Mouse (Mus musculus): ENCODE measurements around the gene Tcf15.

Tcf15 gene

DNA sequence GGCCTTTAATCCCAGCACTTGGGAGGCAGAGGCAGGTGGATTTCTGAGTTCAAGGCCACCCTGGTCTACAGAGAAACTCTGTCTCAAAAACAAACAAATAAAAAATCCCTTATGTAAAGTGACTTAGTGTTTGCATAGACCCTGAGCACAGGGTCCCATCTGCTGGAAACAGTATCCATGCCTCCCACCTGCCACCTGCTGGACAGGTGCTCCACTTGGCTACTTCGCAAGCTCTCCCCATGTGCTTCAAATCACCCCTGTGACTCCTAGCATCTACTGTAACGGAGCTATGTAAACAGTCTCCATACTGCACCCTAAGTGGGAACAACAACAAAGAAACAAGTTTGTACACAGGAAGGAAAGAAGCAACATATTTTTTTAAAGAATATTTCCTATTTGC, 14.8 kb upstream of the Tcf15 start:
- no peak for DNase-seq (ENCODE audit: low read depth)

DNA sequence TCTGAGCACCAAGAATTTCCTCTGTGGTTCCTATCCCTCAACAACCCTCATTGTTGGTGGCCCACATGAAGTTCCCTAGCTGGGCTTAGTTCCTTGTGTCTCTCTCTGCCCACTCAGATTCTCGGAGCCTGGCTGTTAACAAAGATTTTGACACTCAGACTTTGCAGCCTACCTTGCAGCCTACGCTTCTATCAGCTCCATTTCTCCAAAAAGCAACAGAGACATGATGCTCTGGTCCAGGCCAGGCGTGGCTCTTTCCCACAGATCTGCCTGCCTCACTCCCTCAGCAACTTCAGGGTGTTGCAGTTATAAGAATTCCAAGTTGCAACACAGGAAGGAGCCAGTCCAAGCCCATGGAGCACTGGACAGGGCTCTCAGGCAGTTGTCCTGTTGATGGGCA, 13.6 kb upstream of the Tcf15 start:
- DNase-seq (ENCODE audit: low read depth): no peak

DNA sequence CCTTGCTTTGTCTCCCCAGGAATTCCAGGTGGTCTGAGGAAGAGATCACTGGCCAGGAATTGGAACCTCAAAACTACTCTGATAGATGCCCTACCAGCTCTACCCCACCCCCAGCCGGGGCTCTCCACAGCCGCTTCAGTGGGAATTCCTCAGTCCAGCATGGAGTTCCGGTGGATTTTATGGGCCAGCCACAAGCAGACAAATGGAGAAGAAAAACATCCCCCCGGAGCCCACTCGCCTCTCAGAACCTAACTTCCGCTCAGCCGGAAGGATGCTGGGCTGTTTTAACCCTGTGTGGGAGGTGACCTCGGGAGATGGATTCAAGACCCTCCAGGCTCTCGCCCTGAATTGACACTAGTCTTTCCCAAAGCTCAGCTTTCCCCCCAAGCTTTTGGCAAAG, 11.3 kb upstream of the Tcf15 start:
- DNase-seq (ENCODE audit: low read depth): no peak

DNA sequence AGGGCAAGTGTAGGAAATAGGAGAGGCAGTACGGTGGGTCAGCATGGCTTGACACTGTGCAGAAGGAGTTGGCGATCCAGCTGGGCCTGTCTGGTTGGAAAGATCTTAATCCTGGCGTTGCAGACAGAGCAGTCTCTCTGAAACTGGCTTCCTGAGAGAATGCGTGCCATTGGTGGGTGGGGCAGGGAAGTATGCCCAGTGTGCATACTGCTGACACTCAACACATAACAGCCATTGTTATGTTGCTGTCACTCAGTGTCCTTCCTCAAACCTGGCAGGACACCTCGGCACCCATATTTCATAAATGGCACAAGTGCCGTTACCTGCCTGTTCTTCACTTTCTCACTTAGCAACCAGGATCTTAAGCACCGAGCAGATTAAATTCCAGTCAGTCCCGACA, 10.7 kb upstream of the Tcf15 start:
- DNase-seq (ENCODE audit: low read depth): no peak

DNA sequence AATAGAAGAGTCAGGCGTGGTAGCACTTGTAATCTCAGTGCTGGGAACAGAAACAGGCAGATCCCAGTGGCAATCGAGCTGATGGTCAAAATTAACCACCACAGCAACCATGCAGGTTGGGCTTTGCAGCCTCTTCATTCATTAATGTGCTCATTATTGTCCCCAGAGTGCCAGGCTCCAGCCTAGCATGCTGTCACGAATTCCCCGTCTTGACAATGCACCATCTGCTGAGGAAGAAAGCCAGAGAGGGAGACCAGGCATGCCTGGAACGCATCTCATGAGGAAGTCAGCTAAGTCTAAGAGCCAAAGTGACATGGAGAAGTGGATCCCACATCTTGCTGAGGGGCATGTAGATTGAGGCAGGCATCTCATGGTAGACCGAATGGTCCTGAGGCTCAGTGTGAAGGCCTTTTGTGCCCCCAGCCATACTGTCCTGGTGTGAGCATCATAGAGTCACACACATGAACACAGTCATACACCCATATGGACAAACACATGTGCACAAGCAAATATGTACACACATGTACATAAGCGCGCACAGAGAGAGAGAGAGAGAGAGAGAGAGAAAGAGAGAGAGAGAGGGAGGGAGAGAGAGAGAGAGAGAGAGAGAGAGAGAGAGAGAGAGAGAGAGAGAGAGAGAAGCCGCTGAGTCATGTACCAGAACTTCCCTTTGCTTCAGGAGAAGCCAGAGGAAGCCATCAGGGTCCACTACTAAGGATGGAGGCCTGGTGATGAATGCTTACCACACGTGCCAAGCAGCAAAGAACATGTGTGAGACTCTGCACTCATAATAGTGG, 4.0 kb upstream of the Tcf15 start:
- DNase-seq (ENCODE audit: low read depth): no peak

DNA sequence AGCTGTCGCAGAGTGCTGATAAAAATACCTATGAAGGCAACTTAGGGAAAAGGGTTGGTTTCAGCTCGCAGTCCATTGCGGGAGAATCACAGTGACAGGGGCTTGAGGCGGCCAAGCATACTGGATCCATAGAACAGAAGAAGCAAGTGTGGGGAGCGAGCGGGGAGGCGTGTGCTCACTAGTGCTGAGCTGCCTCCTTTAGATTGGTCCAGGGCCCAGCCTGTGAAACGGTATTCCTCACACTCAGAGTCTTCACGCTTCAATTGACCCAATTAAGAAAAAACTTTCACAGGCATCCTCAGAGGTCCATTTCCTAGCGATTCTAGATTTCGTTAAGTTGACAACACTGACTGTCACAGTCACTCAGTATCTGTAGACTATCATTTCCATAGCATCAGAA, 2.4 kb upstream of the Tcf15 start:
- DNase-seq (ENCODE audit: low read depth): no peak

DNA sequence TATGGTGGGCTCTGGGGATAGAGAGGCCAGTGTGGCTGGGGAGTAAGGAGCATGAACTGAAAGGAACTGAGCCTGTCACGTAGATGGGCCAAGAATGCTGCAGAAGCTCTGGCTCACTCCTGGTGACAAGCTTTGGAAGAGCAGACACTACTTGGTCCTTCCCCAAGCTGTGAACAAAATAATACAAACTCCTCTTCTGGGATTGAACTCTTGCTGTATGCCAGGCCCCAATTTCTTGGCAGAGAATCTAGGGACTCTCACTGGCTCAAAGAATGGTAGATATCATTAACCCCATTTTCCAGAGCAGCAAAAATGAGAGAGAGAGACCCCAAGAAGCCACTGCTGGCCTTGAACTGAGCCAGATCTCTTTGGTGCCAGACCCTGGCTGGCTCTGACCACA, 1.9 kb upstream of the Tcf15 start:
- DNase-seq (ENCODE audit: low read depth): no peak

DNA sequence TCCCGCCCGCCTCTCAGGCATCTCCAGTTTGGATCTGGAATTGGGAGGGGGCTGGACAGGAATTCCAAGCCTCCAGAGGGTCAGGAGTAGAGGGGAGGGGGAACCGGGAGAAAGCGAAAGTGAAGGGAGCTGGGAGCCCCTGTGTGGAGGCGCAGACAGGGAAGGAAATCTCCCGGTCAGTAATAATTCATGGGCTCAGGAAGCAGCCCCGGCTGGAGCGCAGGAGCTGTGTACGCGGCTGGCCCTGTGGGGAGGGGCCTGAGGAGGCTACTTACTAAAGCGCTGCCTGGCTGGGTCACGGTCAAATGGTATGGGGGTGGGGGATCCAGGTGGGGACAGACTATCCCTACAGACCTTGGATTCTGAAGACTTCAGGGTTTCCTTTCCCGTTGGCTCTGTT, 1.3 kb upstream of the Tcf15 start:
- DNase-seq (ENCODE audit: low read depth): no peak

DNA sequence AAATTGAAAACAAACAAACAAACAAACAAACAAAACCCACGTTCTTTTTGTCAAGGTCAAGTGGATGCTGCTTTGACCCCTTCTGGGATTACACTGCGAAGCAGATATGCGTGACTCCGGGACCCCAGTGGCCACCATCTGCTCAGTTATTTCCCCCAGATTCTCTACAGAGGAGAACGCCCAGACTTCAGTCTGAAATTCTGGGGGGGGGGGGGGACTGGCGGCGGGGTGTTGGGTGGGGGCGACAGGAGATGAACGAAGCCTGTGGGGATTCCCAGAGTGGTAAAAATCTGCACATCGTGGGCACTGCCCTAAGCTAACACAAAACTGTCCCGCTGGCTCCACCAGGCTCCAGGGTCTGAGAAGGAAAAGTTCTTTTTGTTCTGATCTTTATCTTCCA, 790 bp upstream of the Tcf15 start:
- DNase-seq (ENCODE audit: low read depth): no peak

DNA sequence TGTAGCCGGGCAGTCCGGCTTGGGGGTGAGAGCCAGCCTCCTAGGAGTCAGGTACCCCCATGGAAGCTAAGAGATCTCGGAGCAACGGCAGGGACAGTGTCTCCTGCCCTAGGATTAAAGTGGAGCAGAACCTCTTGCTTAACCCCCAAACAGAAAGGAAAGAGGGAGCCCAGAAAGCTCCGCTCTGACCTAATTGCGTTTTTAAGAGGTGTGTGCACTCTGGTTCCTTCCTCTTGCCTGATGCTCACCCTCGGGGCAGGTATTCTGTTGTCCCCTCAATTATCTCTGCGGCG, 743 bp downstream of the Tcf15 start:
- no peak for DNase-seq (ENCODE audit: low read depth)

DNA sequence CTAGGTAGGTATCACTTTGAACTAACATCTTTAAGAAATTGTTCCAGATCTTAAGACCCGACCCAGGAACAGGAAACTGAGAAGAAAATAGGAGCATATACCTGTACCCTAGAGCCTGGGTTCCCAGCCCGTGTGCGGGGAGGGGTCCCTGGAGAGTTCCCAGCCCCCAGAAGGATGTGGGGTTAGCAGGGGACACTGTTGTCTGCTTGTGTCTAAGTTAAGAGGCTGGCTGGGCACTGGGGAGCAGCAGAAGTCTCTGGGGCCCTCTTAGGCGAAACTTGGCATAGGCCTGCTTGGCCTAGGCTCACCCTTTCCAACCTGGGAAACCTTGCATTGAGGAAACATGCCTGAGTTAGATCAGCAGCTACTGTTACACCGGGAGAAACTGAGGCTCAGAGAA, 1.1 kb downstream of the Tcf15 start:
- no peak for DNase-seq (ENCODE audit: low read depth)

DNA sequence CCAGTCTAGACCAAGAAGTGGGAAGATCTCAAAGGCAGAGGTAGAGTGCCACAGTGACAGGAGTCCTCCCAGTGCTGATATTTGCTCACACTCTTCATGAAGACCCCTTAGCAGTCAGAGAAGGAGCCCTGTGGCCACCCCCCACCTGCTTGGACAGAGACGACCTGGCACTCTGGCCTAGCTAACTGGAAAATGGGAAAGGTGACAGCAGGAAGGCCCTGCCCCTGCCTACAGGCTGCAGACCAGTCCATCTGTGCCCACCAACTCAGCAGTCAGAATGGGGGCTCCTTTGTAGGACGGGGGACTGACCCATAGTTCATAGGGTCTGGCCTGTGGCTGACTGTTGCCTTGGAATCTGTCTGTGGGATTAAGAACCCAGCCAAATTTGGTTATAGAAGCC, 2.4 kb downstream of the Tcf15 start:
- DNase-seq (ENCODE audit: low read depth): no peak

DNA sequence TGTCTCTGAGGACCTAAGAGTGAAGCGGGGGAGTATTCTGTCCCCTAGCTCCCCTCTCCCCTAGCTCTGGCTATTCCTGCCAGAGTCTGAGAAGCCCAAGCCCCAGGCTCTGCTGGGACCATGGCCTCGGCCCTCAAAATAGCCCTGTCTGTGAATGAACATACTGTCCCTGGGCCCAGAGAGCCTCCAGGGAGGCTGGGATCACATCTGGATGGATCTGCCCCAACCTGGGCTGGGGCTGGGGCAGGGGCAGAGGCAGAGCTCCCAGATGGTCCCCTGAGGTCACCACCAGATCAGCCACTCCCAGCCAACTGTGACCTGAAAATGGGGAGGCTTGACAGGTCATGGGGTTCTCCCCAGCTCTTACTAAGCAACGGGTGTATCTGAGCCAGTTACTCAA, 3.7 kb downstream of the Tcf15 start:
- no peak for DNase-seq (ENCODE audit: low read depth)

DNA sequence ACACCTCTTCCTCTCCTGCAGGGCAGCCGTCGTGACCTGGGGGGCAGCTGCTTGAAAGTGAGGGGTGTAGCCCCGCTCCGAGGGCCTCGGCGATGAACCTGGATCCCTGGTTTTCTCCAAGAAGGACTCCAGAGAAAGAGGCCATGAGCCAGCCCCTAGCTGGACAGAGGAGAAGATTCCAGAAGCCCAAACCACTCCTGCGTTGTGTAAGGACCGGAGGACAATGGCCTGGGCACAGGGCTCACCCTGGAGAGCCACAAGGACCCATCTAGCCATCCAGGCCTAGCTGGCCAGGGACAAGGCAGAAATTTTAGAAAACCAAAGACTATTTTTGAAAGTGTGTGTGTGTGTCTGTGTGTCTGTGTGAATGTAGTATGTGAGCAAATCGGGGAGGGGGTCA, 5.3 kb downstream of the Tcf15 start:
- DNase-seq (ENCODE audit: low read depth): no peak

DNA sequence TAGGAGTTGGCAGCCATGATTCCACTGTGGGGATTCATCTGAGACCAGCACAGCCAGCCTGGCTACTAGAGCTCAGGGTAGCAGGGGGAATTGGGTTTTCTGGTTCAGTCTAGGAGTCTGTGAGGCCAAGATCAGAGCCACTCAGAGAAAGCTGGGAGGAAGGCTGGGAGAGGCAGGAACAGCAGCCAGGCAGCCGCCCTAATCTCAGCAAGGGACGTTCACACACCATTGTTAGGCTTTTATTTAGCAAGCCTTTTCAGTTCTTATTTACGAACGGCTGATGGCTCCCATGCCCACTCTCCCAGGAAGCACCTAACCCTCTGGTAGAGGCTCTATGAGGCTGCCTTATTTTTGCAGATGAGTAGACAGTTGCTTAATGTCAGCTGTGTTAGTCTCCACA, 6.5 kb downstream of the Tcf15 start:
- DNase-seq (ENCODE audit: low read depth): no peak

DNA sequence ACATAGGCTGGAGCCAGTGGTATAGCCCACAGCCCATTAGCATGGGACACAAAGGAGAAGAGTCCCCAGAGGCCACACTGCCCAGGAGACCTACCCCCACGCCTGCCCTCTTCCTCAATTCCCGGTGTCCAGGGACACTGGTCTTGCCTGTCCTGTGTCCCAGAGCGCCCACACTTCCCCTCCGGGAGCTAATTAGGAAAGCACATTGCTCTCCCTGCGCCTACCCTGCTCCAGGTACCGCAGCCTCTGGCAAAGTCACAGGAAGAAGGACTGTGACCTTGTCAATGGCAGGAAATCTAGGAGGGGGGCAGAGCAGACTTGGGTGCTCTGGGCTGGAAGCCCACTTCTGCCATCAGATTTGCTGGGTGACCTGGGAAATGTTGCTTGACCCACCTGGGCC, 7.0 kb downstream of the Tcf15 start:
- no peak for DNase-seq (ENCODE audit: low read depth)

DNA sequence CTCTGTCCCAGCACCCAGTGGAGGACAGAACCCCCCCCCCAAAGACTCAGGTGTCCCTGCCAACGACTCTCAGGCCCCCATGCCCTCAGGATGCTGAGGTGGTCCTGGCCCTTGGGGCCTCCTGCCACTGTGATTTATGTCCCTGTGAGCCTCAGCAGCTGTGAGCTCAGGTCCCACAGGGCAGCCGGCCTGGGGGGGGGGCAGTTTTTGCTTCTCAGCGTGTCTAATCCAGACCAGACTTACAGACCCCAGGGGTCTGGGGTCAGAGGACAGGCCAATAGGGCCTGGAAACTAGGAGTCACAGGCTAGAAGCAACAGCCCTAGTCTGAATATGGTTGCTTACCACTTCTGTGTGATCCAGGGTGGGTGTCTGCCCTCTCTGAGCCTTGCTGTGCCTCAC, 10.0 kb downstream of the Tcf15 start:
- DNase-seq (ENCODE audit: low read depth): no peak

DNA sequence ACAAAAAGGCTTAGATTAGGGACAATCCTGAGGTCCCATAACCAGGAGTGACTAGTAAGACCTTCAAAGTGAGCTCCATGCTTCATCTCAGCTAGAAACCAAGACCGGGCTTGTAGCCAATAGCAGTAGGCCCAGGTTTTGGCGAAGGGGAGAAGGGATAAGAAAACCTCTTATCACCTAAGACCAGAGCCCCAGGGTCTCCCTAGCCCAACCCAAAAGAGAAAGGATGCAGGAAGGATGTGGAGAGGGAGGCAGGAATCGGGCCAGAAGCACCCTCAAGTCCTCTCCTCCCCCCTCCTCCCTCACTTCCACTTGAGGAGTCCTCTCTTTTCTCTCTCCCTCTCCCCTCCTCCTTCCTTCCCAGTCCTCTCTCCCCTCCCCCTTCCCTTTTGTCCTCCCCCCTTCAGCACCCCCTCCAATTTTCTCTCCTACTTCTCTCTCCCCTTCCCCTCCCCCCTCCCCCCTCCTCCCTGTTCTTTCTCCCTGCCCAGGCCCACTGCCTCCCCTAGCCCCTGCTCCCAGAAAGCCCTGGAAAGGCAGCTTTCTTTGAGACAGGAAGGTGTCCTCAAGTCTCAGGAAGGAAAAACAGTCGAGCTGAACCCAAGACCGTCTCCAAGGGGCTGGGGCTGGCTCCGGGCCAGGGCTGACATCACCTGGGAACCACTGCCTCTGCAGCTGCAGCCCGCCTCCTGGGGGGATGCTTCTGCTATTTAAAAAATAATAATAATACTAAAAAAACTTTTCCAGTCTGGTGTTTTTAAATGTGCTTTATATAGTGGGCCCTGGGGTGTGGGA, 12.2 kb downstream of the Tcf15 start:
- DNase-seq (ENCODE audit: low read depth): no peak

DNA sequence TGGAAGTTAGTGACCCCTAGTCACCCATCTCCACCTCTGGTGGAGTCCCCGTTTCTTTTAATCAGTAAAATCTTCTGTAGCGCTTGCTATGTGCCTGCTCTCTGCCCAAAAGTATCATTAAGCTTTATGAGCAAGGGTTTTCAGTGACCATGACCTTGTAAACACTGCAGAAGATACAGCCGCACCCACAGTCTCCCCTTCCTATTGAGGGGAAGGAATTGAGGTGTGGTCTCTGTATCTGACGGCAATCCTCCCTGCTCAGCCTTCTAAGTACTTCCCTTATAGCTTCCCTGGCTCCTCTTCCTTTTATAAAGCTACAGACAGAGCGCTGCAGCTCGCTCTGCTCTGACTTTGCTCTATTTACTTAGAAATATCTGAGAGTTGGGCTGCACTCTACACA, 13.1 kb downstream of the Tcf15 start:
- DNase-seq (ENCODE audit: low read depth): no peak

DNA sequence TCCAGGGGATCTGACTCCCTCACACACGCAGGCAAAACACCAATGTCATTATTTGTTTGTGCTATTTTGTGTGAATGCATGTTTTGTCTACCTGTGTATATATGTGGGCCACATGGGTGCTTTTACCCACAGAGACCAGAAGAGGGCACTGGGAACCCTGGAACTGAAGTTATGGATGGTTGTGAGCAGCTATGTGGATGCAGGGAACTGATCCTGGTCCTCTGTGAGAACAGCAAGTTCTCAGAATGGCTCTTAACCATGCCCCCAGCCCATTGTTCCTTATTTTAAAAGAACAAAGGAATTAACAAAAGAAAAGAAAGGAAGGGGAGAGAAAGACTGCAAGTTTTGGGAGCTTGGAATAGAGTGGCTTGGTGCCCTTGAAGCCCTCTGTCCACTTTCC, 16.1 kb downstream of the Tcf15 start:
- DNase-seq (ENCODE audit: low read depth): no peak

DNA sequence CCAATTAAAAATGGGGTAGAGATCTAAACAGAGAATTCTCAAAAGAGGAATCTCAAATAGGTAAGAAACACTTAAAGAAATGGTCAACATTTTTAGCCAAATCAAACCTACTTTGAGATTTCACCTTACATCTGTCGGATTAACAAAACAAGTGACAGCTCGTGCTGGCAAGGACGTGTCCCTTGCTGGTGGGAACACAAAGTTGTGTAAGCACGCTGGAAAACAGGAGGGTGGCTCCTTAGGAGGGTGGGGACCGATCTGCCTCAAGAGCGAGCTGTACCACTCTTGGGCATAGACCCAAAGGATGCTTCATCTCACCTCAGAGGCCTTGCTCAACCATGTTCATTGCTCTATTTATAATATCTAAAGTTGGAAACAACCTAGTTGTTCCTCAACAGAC, 22.9 kb downstream of the Tcf15 start:
- no peak for DNase-seq (ENCODE audit: low read depth)

DNA sequence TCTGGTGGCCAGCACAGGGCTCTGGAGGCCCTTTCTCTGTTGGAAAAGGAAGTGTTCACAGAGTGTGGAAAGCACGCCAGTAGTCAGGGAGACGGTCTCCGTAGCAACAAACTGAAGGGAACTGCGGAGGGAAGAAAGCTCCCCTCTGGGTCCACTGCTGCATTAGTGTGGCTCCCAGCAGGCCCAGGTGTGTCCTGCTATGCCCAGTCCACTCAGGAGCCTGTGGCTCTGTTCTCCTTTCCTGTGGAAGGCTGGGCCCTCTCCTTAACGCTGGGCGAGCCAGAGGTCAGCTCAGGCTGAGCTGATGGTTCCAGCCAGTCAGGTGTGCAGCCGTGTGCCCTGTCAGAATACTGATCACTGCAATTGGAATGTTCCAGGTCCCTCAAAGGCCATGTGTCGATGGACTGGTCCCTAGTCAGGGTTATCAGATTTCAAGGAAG, 24.5 kb downstream of the Tcf15 start:
- no peak for DNase-seq (ENCODE audit: low read depth)

DNA sequence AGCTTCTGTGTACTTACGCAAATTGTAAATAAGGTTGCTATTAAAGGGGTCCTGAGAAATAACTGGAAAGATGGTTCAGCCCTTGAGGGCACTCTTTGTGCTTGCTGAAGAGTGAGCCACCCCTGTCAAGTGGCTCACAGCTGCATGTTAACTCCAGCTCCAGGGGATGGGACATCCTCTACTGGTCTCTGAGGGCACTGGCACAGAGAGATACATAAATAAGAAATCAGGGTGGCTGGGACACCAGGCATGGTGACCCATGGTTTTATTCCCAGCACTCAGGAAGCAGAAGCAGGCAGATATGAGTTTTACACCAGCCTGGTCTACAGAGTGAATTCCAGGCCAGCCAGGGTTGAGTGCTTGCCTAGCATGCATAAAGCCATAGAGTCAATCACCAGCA, 26.0 kb downstream of the Tcf15 start:
- DNase-seq (ENCODE audit: low read depth): no peak

DNA sequence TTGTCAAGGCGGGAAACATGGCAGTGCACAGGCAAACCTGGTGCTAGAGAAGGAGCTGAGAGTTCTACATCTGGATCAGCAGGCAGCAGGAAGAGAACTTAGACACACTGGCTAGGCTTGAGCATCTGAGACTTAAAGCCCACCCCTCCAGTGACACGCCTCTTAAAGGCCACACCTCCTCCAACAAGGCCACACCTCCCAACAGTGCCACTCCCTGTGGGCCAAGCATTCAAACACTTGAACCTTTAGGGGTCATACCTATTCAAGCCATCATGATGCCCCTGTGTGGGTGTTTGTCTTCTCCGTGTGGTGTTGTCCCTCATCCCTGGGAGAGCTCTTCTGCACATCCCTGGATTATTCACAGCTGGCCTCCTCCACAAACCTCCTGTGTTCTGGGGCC, 31.5 kb downstream of the Tcf15 start:
- DNase-seq (ENCODE audit: low read depth): no peak
